Mouse (Mus musculus) limb, embryonic 10.5 days (tissue): ENCODE data around the gene Itgb4. TPM values are rescaled to one million over a fixed set of nuclear protein-coding genes. Genes with fewer than 3 reads are reported as not detected.
A peak's percentile ranks its signal among the peaks of the same experiment; 100 is the strongest.

ENCODE experiments used
- DNase-seq: peaks from one replicate; pipeline ENCODE4 v3.0.0-alpha.2; 2017; ENCODE audit warnings: low spot score
- H3K27ac ChIP-seq: fragments of 300-500 bp; sonication (generic); 2 replicates; pipeline ENCODE4 v1.5.1; 2016; ENCODE audit warnings: mild to moderate bottlenecking
- H3K27me3 ChIP-seq: fragments of 300-500 bp; sonication (generic); 2 replicates; pipeline ENCODE4 v1.6.1; 2016; ENCODE audit warnings: low read depth, mild to moderate bottlenecking; ENCODE audit not compliant: poor library complexity, severe bottlenecking
- H3K36me3 ChIP-seq: fragments of 300-500 bp; sonication (generic); 2 replicates; pipeline ENCODE4 v1.6.1; 2016; ENCODE audit warnings: mild to moderate bottlenecking, moderate library complexity
- H3K4me1 ChIP-seq: fragments of 300-500 bp; sonication (generic); 2 replicates; pipeline ENCODE4 v1.6.1; 2016
- H3K4me3 ChIP-seq: fragments of 300-500 bp; sonication (generic); 2 replicates; pipeline ENCODE4 v1.5.1; 2016; ENCODE audit warnings: mild to moderate bottlenecking, moderate library complexity
- H3K9me3 ChIP-seq: fragments of 300-500 bp; sonication (generic); replicated peaks from 2 replicates; pipeline ENCODE4 v1.6.1; 2016; ENCODE audit warnings: mild to moderate bottlenecking
- WGBS: fragments of 180-500 bp; shearing (Covaris S2); methylation state at CpG from one replicate; pipeline ENCODE4 v1.1.7; 2016; 5-methylcytosine and 5-hydroxymethylcytosine counted together
- polyA plus RNA-seq: library from polyadenylated mRNA; unstranded; fragments of >200 nt; fragmentation: Nextera tagmentation; extraction: Ambion mirVana; gene quantifications from 2 replicates; pipeline ENCODE4 v1.2.1, GENCODE M21; 2016

Gene Itgb4
- polyA plus RNA-seq, 1 experiment from 2014 or later = 1.6 TPM

DNA sequence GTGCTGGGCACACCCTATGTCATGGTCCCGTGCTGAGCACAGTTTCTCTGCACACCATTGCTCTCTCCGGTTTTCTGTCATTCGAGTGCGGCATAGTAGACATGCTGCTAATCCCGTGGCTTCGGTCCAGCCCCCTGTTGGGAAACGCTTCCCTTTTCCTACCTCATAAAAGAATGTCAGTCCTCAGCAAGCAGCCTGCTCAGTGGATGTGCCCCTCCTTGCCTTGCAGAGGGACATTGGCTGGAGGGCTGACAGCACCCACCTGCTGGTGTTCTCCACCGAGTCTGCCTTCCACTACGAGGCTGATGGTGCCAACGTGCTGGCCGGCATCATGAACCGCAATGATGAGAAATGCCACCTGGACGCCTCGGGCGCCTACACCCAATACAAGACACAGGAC is 8.0 kb downstream of the Itgb4 start:
- no peak overlapping the region for H3K27ac ChIP-seq
- H3K9me3 ChIP-seq = no peaks in the 10 kb centered on the region
- H3K27me3 ChIP-seq = peaks cover 29% of the 10 kb centered on the region
- no peak overlapping the region for H3K4me3 ChIP-seq
- no peaks in the 10 kb centered on the region; the same call in 1 of the 2 replicates for H3K4me1 ChIP-seq
- DNase-seq = no peak
- H3K36me3 ChIP-seq = no peaks in the 10 kb centered on the region
- WGBS = 94% methylated on average over 15 of the region's 15 CpGs

DNA sequence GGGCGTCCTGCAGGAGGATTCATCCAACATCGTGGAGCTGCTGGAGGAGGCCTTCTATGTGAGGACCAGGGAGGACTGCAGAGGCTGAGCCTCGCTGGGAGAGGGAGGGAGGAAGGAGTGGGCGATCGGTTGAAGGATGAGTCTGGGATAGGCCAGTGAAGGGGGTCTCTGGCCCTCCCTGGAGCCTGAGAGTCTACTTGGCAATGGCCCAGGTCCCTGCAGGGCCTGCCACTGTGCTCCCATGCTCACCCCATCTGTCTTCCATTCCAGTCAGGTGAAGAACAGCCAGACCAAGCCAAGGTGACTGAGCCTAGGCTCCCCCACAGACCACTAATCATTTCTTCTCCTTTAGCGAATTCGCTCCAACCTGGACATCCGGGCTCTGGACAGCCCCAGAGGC is 8.8 kb downstream of the Itgb4 start:
- H3K27me3 ChIP-seq = peaks cover 24% of the 10 kb centered on the region
- no peak overlapping the region for H3K4me3 ChIP-seq
- no peak for DNase-seq
- H3K9me3 ChIP-seq = no peaks in the 10 kb centered on the region
- no peaks in the 10 kb centered on the region; the same call in 1 of the 2 replicates for H3K4me1 ChIP-seq
- 87% methylated on average over 8 of the region's 8 CpGs for WGBS
- H3K27ac ChIP-seq = no peak overlapping the region
- no peaks in the 10 kb centered on the region for H3K36me3 ChIP-seq

DNA sequence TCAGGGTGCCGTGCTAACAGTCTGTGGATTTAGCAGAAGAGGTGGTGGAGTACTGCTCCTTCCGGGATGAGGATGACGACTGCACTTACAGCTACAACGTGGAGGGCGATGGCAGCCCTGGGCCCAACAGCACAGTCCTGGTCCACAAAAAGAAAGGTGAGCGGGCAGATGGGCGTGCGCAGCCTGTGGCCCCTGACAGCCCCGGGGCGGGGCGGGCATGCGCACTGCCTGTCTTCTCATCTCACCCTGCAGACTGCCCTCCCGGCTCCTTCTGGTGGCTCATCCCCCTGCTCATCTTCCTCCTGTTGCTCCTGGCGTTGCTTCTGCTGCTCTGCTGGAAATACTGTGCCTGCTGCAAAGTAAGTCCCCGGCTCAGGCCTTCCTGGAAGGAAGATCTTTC is 15.2 kb downstream of the Itgb4 start:
- DNase-seq = no peak
- H3K27me3 ChIP-seq = peaks cover 46% of the 10 kb centered on the region
- no peaks in the 10 kb centered on the region for H3K9me3 ChIP-seq
- peak overlapping the region; percentile 27 for H3K4me3 ChIP-seq
- WGBS = 32% methylated on average over 15 of the region's 15 CpGs
- peaks cover 14% of the 10 kb centered on the region; the same call in 1 of the 2 replicates for H3K4me1 ChIP-seq
- 0 out of 2 replicates have a peak overlapping the region, but pooled peaks have one; percentile 9 for H3K27ac ChIP-seq
- H3K36me3 ChIP-seq = no peaks in the 10 kb centered on the region

DNA sequence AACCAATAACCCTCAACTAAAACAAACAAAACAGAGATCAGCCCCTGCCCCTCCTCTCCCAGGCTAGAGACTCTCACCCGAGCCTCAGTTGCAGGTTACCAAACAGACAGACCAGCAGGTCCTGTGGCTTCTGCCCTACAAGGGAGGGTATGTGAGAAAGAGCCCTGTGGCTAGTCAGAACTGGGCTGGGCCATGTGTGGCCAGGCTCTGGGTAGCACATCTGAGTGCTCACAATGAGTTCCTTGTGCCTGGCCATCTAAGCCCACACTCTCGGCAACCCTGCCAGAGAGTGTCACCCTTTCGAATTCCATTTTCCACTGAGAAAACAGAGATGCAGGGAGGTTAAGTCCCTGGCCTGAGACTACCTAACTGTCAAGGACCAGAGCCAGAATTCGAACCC is 17.6 kb downstream of the Itgb4 start:
- no peaks in the 10 kb centered on the region for H3K36me3 ChIP-seq
- H3K27ac ChIP-seq = no peak overlapping the region
- no peak overlapping the region for H3K4me3 ChIP-seq
- peaks cover 42% of the 10 kb centered on the region for H3K27me3 ChIP-seq
- 62% methylated on average over 4 of the region's 4 CpGs for WGBS
- no peaks in the 10 kb centered on the region for H3K9me3 ChIP-seq
- peaks cover 14% of the 10 kb centered on the region; the same call in 1 of the 2 replicates for H3K4me1 ChIP-seq
- DNase-seq = no peak

DNA sequence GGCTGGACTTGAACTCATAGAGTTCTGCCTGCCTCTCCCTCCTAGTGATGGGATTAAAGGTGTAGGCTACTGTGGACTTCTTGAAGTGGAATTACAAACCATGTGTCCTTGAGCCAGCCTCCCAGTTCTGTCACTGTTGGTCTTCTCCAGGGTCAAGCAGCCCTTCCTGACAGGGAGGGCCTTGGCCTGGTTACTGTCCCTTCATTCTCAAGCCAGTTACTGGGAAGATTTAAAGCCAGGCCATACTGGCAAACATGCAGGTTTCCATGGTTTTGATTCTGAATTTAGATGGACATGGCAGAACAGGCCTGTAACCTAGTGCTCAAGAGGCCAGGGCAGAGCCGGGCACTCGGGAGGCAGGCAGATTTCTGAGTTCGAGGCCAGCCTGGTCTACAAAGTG is 20.7 kb downstream of the Itgb4 start:
- H3K4me3 ChIP-seq = no peak overlapping the region
- H3K36me3 ChIP-seq = no peaks in the 10 kb centered on the region
- no peaks in the 10 kb centered on the region for H3K9me3 ChIP-seq
- H3K27ac ChIP-seq = no peak overlapping the region
- WGBS = 94% methylated on average over 3 of the region's 3 CpGs
- peaks cover 4% of the 10 kb centered on the region for H3K4me1 ChIP-seq
- DNase-seq = no peak
- H3K27me3 ChIP-seq = peaks cover 25% of the 10 kb centered on the region

DNA sequence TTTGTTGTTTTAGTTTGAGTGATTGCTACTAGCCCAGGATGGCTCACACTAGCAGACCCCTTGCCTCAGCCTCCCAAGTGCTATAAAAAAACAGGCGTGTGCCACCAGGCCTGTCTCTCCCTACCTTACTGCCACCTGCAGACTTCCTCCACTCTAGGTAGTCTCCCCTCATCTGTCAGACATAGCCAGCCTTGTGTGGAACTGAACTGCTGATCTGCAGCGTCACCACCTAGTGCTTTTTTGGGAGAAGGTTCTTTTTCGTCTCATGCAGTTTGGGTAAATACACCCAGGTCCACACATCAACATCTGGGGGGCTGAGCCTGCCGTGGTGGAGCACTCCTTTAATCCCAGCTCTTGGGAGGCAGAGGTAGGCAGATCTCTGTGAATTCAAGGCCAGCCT is 22.5 kb downstream of the Itgb4 start:
- WGBS = 77% methylated on average over 4 of the region's 4 CpGs
- peaks cover 25% of the 10 kb centered on the region for H3K27me3 ChIP-seq
- no peak for DNase-seq
- H3K9me3 ChIP-seq = no peaks in the 10 kb centered on the region
- peaks cover 9% of the 10 kb centered on the region for H3K4me1 ChIP-seq
- H3K36me3 ChIP-seq = no peaks in the 10 kb centered on the region
- no peak overlapping the region for H3K27ac ChIP-seq
- no peak overlapping the region for H3K4me3 ChIP-seq

DNA sequence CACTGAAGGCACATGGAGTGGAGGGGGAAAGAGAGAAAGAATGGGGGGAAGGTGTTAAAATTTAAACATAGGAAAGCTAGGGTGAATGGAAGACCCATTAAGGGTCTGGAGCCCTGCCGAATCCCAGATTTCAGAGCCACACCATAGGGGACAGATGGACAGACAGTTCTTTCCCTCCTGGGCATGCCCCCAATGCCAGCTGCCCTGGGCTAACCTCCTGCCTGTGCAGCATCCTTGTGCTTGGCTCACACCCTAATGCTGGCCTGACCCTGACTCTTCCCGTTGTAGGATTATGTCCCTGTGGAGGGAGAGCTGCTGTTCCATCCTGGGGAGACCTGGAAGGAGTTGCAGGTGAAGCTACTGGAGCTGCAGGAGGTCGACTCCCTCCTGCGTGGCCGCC is 23.2 kb downstream of the Itgb4 start:
- no peaks in the 10 kb centered on the region for H3K36me3 ChIP-seq
- H3K27ac ChIP-seq = no peak overlapping the region
- no peak overlapping the region for H3K4me3 ChIP-seq
- WGBS = 67% methylated on average over 5 of the region's 5 CpGs
- DNase-seq = no peak
- peaks cover 25% of the 10 kb centered on the region for H3K27me3 ChIP-seq
- H3K4me1 ChIP-seq = peaks cover 9% of the 10 kb centered on the region
- H3K9me3 ChIP-seq = no peaks in the 10 kb centered on the region

DNA sequence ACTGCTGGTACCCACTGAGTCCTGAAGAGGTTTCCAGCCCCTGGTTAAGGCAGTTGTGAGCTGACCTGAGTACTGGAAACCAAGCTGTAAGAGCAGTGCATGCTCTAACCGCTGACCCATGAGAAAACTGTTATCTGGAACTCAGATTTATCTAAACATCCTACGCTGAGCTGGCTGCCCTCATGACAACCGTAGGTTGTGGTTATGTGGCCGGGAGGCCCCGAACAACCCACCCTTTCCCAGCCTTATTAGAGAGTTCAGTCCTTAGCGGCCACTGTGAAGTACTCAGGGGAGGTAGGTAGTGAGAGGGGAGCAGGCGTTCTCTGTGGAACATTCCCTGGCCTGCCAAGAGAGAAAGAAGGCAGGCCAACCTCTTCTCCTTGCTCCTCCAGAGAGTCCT is 24.5 kb downstream of the Itgb4 start:
- H3K9me3 ChIP-seq = no peaks in the 10 kb centered on the region
- H3K27ac ChIP-seq = no peak overlapping the region
- no peak overlapping the region for H3K4me3 ChIP-seq
- H3K4me1 ChIP-seq = peaks cover 6% of the 10 kb centered on the region; the same call in 1 of the 2 replicates
- WGBS = 85% methylated on average over 7 of the region's 7 CpGs
- H3K36me3 ChIP-seq = no peaks in the 10 kb centered on the region
- H3K27me3 ChIP-seq = peaks cover 14% of the 10 kb centered on the region; the same call in 1 of the 2 replicates
- DNase-seq = no peak

DNA sequence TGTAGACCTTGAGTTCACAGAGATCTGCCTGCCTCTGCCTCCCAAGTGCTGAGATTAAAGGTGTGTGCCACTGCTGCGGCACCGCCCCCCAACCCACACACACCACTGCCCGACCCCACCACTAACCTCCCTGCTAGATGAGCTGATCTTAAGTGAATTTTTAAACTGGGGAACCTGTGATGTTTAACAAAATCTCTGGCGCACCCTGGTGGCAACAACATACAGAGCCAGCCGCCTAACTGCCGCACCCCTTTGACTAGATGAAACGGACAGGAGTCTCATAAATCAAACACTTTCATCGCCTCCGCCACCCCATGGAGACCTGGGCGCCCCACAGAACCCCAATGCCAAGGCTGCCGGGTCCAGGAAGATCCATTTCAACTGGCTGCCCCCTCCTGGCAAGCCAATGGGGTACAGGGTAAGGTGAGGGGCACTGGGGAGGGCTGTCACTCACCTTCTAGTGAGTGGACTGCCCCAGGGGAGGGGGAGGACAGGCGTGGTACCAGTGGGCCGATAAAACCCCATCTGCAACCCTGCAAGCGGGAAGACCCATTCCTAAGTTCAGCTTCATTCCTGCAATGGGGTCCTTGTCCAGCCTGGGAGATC is 25.1 kb downstream of the Itgb4 start:
- 18% methylated on average over 14 of the region's 14 CpGs for WGBS
- Histone ChIP-seq H3K4me3 (no peak overlapping the region), H3K36me3 (no peaks in the 10 kb centered on the region), H3K4me1 (peaks cover 10% of the 10 kb centered on the region), H3K9me3 (no peaks in the 10 kb centered on the region), H3K27me3 (peaks cover 14% of the 10 kb centered on the region; the same call in 1 of the 2 replicates), H3K27ac (no peak overlapping the region)
- DNase-seq = peak; percentile 75

DNA sequence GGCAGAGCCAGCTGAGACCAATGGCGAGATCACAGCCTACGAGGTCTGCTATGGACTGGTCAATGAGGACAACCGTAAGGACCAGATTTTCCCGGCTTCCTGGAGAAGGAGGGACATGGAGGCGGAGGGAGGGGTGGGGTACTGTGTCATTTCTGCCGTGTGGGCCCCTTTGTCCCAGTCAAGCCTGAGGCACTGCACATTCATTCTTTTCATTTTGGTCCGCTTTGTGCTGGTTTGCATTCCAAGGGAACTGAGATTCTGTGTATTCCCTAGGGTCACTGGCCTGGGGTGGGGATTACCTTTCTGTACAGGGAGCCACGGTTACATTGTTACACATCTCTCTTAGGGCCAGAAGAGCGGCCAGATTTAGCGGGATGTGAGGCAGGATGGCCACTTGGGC is 26.1 kb downstream of the Itgb4 start:
- DNase-seq = no peak
- WGBS = 57% methylated on average over 10 of the region's 10 CpGs
- no peak overlapping the region for H3K4me3 ChIP-seq
- no peaks in the 10 kb centered on the region for H3K9me3 ChIP-seq
- H3K36me3 ChIP-seq = no peaks in the 10 kb centered on the region
- peaks cover 14% of the 10 kb centered on the region; the same call in 1 of the 2 replicates for H3K27me3 ChIP-seq
- H3K4me1 ChIP-seq = peaks cover 20% of the 10 kb centered on the region
- no peak overlapping the region for H3K27ac ChIP-seq

DNA sequence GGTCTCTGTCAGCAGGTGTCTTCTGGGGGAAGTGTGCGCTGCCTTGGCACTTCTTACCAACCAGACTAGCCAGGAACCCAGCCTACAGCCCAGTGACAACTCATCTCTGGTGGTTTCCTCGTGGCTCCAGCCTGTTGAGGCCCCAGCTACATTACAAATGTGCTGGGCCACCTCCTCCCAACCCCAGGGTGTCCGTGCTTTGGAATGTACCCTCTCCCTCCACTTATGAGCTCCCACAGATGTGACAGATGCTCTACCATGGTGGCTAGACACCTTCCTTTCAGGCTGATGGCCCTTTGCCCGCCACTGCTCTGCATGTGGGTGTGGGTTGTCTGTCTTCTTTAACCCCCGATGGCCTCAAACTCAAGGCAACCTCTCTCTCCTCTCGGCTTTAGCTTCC is 27.2 kb downstream of the Itgb4 start:
- no peak overlapping the region for H3K4me3 ChIP-seq
- no peak overlapping the region for H3K27ac ChIP-seq
- H3K36me3 ChIP-seq = peaks cover 3% of the 10 kb centered on the region; the same call in 1 of the 2 replicates
- DNase-seq = no peak
- 67% methylated on average over 6 of the region's 6 CpGs for WGBS
- peaks cover 14% of the 10 kb centered on the region; the same call in 1 of the 2 replicates for H3K27me3 ChIP-seq
- peaks cover 27% of the 10 kb centered on the region for H3K4me1 ChIP-seq
- H3K9me3 ChIP-seq = no peaks in the 10 kb centered on the region

DNA sequence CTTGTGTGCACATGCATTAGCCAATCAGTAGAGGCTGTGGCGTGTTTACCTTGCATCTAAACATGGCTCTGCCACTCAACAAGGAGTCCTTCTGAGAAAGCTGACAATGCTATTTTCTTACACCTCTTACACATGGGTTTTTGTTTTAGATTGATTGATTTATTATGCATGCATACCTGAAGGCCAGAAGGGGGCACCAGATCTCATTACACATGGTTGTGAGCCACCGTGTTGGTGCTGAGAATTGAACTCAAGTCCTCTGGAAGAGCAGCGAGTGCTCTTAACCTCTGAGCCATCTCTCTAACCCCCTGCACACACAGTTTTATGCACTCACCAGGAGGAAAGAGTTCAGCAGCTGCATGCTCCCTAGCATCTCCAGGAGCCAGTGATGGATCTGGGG is 28.4 kb downstream of the Itgb4 start:
- Histone ChIP-seq H3K27ac (no peak overlapping the region), H3K36me3 (peaks cover 15% of the 10 kb centered on the region), H3K4me3 (no peak overlapping the region), H3K4me1 (peaks cover 32% of the 10 kb centered on the region), H3K9me3 (no peaks in the 10 kb centered on the region), H3K27me3 (peaks cover 14% of the 10 kb centered on the region; the same call in 1 of the 2 replicates)
- 88% methylated on average over 3 of the region's 3 CpGs for WGBS
- DNase-seq = no peak

DNA sequence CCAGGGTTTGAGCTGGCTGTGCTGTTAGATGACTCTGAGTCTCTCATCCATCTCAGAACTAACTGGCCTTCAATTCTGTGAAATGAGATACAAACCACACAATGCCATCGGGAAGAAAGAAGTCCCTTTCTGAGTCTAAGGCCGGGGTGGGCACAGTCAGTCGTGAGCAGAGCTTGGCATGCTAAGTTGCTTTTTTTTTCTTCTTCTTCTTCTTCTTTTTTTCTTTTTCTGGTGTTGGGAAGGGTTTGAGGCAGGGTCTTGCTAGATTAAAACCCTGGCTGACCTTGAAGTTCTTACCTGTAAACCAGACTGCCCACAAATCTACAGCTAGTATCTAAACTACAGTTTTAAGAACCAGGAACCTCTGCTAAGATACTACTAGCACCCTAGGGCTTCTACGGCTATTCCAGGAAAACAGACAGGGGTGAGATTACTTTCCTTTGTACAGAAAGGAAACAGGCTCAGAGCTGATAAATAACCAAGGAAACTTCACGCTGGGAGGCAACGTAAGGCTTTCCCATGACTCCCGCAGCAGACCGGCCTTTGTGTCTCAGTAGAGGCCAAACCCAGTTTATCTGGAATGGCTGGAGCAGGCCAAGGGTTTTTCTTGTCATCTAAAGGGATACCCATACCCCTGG is 29.8 kb downstream of the Itgb4 start:
- peak overlapping the region; percentile 50 for H3K4me3 ChIP-seq
- 51% methylated on average over 8 of the region's 8 CpGs for WGBS

More for the DNA sequence above, 29.8 kb downstream of the Itgb4 start:
- H3K27ac ChIP-seq = peak overlapping the region; percentile 78
- H3K4me1 ChIP-seq = peaks cover 41% of the 10 kb centered on the region
- H3K27me3 ChIP-seq = peaks cover 14% of the 10 kb centered on the region; the same call in 1 of the 2 replicates
- H3K36me3 ChIP-seq = peaks cover 28% of the 10 kb centered on the region
- DNase-seq = no peak
- H3K9me3 ChIP-seq = no peaks in the 10 kb centered on the region
